Mouse (Mus musculus): ENCODE results near the gene Lhfpl2. TPM values are rescaled to one million over a fixed set of nuclear protein-coding genes. Genes with fewer than 3 reads are reported as not detected.

Lhfpl2 gene
- total RNA-seq, 2 experiments from 2014 or later: 39.5 to 46.2 TPM

GRCm38 (mm10) chr13:94172533-94173310 is 115.1 kb downstream of the Lhfpl2 start:
- no peak for DNase-seq (ENCODE audit: low spot score in 2 of 2)

- peak; percentile 62 to 70 for DNase-seq (ENCODE audit: low spot score in 2 of 2)
These were observed 116.3 kb downstream of the Lhfpl2 start for GRCm38 (mm10) chr13:94173633-94174576.

GRCm38 (mm10) chr13:94174577-94175279 is 117.1 kb downstream of the Lhfpl2 start:
- no peak for DNase-seq (ENCODE audit: low spot score in 2 of 2)

- DNase-seq (ENCODE audit: low spot score in 2 of 2): no peak
These were observed 117.9 kb downstream of the Lhfpl2 start for GRCm38 (mm10) chr13:94175379-94176050.

- DNase-seq (ENCODE audit: low spot score in 2 of 2): peak; percentile 59 to 60
These were observed 119.6 kb downstream of the Lhfpl2 start for GRCm38 (mm10) chr13:94177148-94177547.

- peak; percentile 72 to 75 for DNase-seq (ENCODE audit: low spot score in 2 of 2)
These were observed 120.9 kb downstream of the Lhfpl2 start for GRCm38 (mm10) chr13:94178401-94179040.

GRCm38 (mm10) chr13:94180477-94181420 is 123.2 kb downstream of the Lhfpl2 start:
- DNase-seq (ENCODE audit: low spot score in 2 of 2): no peak

GRCm38 (mm10) chr13:94182026-94182425 is 124.4 kb downstream of the Lhfpl2 start:
- no peak for DNase-seq (ENCODE audit: low spot score in 2 of 2)

GRCm38 (mm10) chr13:94183372-94184021 is 125.9 kb downstream of the Lhfpl2 start:
- DNase-seq (ENCODE audit: low spot score in 2 of 2): no peak

- DNase-seq (ENCODE audit: low spot score in 2 of 2): no peak
These were observed 127.3 kb downstream of the Lhfpl2 start for GRCm38 (mm10) chr13:94184726-94185456.

GRCm38 (mm10) chr13:94185631-94186030 is 128.0 kb downstream of the Lhfpl2 start:
- no peak for DNase-seq (ENCODE audit: low spot score in 2 of 2)

- no peak for DNase-seq (ENCODE audit: low spot score in 2 of 2)
These were observed 130.8 kb downstream of the Lhfpl2 start for GRCm38 (mm10) chr13:94188200-94189086.

- DNase-seq (ENCODE audit: low spot score in 2 of 2): no peak
These were observed 132.8 kb downstream of the Lhfpl2 start for GRCm38 (mm10) chr13:94190386-94190785.

GRCm38 (mm10) chr13:94193227-94193626 is 135.6 kb downstream of the Lhfpl2 start:
- DNase-seq (ENCODE audit: low spot score in 2 of 2): no peak

GRCm38 (mm10) chr13:94198616-94199015 is 141.0 kb downstream of the Lhfpl2 start:
- DNase-seq (ENCODE audit: low spot score in 2 of 2): no peak

GRCm38 (mm10) chr13:94199829-94200228 is 142.2 kb downstream of the Lhfpl2 start:
- no peak for DNase-seq (ENCODE audit: low spot score in 2 of 2)

GRCm38 (mm10) chr13:94205234-94205633 is 147.6 kb downstream of the Lhfpl2 start:
- no peak for DNase-seq (ENCODE audit: low spot score in 2 of 2)
